Mouse (Mus musculus) forebrain, embryonic 15.5 days (tissue): ENCODE measurements at regions not wholly inside any gene's neighbourhood (a gene's known extent, or its start where the extent isn't known, plus 50 kb on each side); places are given as distances from the start of the nearest gene placed in this dataset.

Experiments
- ATAC-seq: fragments of 200-750 bp; cut with Nextera tagmentation; replicated peaks from 2 replicates; pipeline ENCODE4 v1.8.0; 2017; ENCODE audit warnings: mild to moderate bottlenecking, moderate TSS enrichment, moderate library complexity
- H3K27ac ChIP-seq: fragments of 300-500 bp; sonication (generic); replicated peaks from 2 replicates; pipeline ENCODE4 v1.5.1; 2015; ENCODE audit warnings: mild to moderate bottlenecking, inconsistent platforms
- H3K27me3 ChIP-seq: fragments of 300-500 bp; sonication (generic); 2 replicates; pipeline ENCODE4 v1.6.1; 2015; ENCODE audit warnings: inconsistent platforms
- H3K36me3 ChIP-seq: fragments of 300-500 bp; sonication (generic); 2 replicates; pipeline ENCODE4 v1.6.1; 2015; ENCODE audit warnings: mild to moderate bottlenecking, inconsistent platforms
- H3K4me1 ChIP-seq: fragments of 300-500 bp; sonication (generic); 2 replicates; pipeline ENCODE4 v1.6.1; 2015; ENCODE audit warnings: inconsistent platforms
- H3K4me2 ChIP-seq: fragments of 300-500 bp; sonication (generic); replicated peaks from 2 replicates; pipeline ENCODE4 v1.6.1; 2015; ENCODE audit warnings: mild to moderate bottlenecking, inconsistent platforms
- H3K4me3 ChIP-seq: fragments of 300-500 bp; sonication (generic); 2 replicates; pipeline ENCODE4 v1.5.1; 2015; ENCODE audit warnings: mild to moderate bottlenecking, inconsistent platforms
- H3K9ac ChIP-seq: fragments of 300-500 bp; sonication (generic); replicated peaks from 2 replicates; pipeline ENCODE4 v1.6.1; 2015; ENCODE audit warnings: mild to moderate bottlenecking, inconsistent platforms
- H3K9me3 ChIP-seq: fragments of 300-500 bp; sonication (generic); 2 replicates; pipeline ENCODE4 v1.6.1; 2016; ENCODE audit warnings: inconsistent platforms
- WGBS: fragments of 180-500 bp; shearing (Covaris S2); methylation state at CpG from one replicate; pipeline ENCODE4 v1.1.7; 2015; ENCODE audit warnings: mixed read lengths; 5-methylcytosine and 5-hydroxymethylcytosine counted together

GRCm38 (mm10) chr1:153997201-153998181 is 97.5 kb upstream of the Teddm2 start:
- H3K36me3 ChIP-seq, result no peaks in the 10 kb centered on the region
- no peak overlapping the region for H3K4me3 ChIP-seq
- 73% methylated on average over 15 of the region's 15 CpGs for WGBS
- H3K27ac ChIP-seq, result no peak overlapping the region
- no peak for ATAC-seq
- no peak overlapping the region for H3K9ac ChIP-seq
- H3K27me3 ChIP-seq, result no peaks in the 10 kb centered on the region
- H3K4me2 ChIP-seq, result no peak overlapping the region
- no peaks in the 10 kb centered on the region for H3K4me1 ChIP-seq
- no peaks in the 10 kb centered on the region for H3K9me3 ChIP-seq

GRCm38 (mm10) chr1:153999776-154000175 is 99.7 kb upstream of the Teddm2 start:
- no peak overlapping the region for H3K4me2 ChIP-seq
- WGBS, result 82% methylated on average over 6 of the region's 6 CpGs
- H3K36me3 ChIP-seq, result no peaks in the 10 kb centered on the region
- no peak for ATAC-seq
- H3K4me1 ChIP-seq, result no peaks in the 10 kb centered on the region
- H3K9me3 ChIP-seq, result no peaks in the 10 kb centered on the region
- no peak overlapping the region for H3K4me3 ChIP-seq
- H3K27me3 ChIP-seq, result no peaks in the 10 kb centered on the region
- no peak overlapping the region for H3K27ac ChIP-seq
- no peak overlapping the region for H3K9ac ChIP-seq

- H3K4me3 ChIP-seq, result no peak overlapping the region
Observed at GRCm38 (mm10) chr1:154003669-154004068, 103.6 kb upstream of the Teddm2 start.

GRCm38 (mm10) chr1:154004647-154005046 is 104.6 kb upstream of the Teddm2 start:
- 96% methylated on average over 4 of the region's 4 CpGs for WGBS
- H3K4me3 ChIP-seq, result no peak overlapping the region
- no peak overlapping the region for H3K4me2 ChIP-seq
- no peaks in the 10 kb centered on the region for H3K4me1 ChIP-seq
- H3K27ac ChIP-seq, result no peak overlapping the region
- no peaks in the 10 kb centered on the region for H3K27me3 ChIP-seq
- H3K36me3 ChIP-seq, result no peaks in the 10 kb centered on the region
- no peak for ATAC-seq
- H3K9me3 ChIP-seq, result no peaks in the 10 kb centered on the region
- H3K9ac ChIP-seq, result no peak overlapping the region

More at GRCm38 (mm10) chr1:154003669-154004068, 103.6 kb upstream of the Teddm2 start:
- WGBS, result 89% methylated on average over 7 of the region's 7 CpGs
- Histone ChIP-seq H3K27ac (no peak overlapping the region), H3K4me1 (no peaks in the 10 kb centered on the region), H3K36me3 (no peaks in the 10 kb centered on the region), H3K4me2 (no peak overlapping the region), H3K9me3 (no peaks in the 10 kb centered on the region), H3K27me3 (no peaks in the 10 kb centered on the region), H3K9ac (no peak overlapping the region)
- no peak for ATAC-seq

- no peaks in the 10 kb centered on the region for H3K4me1 ChIP-seq
- no peaks in the 10 kb centered on the region for H3K27me3 ChIP-seq
- 93% methylated on average over 13 of the region's 13 CpGs for WGBS
- H3K9ac ChIP-seq, result no peak overlapping the region
- no peaks in the 10 kb centered on the region for H3K36me3 ChIP-seq
- no peak overlapping the region for H3K4me3 ChIP-seq
- H3K4me2 ChIP-seq, result no peak overlapping the region
- H3K9me3 ChIP-seq, result no peaks in the 10 kb centered on the region
- no peak overlapping the region for H3K27ac ChIP-seq
- ATAC-seq, result no peak
Observed at GRCm38 (mm10) chr1:154006055-154006454, 106.0 kb upstream of the Teddm2 start.

GRCm38 (mm10) chr1:154007440-154007839 is 107.4 kb upstream of the Teddm2 start:
- H3K27ac ChIP-seq, result no peak overlapping the region
- no peaks in the 10 kb centered on the region for H3K27me3 ChIP-seq
- ATAC-seq, result no peak
- H3K9me3 ChIP-seq, result no peaks in the 10 kb centered on the region
- no peaks in the 10 kb centered on the region for H3K4me1 ChIP-seq
- H3K36me3 ChIP-seq, result no peaks in the 10 kb centered on the region
- no peak overlapping the region for H3K4me2 ChIP-seq
- H3K9ac ChIP-seq, result no peak overlapping the region
- WGBS, result 93% methylated on average over 3 of the region's 3 CpGs
- no peak overlapping the region for H3K4me3 ChIP-seq

GRCm38 (mm10) chr1:154008593-154009310 is 108.7 kb upstream of the Teddm2 start:
- no peaks in the 10 kb centered on the region for H3K9me3 ChIP-seq
- no peak overlapping the region for H3K4me3 ChIP-seq
- H3K27me3 ChIP-seq, result no peaks in the 10 kb centered on the region
- no peak overlapping the region for H3K9ac ChIP-seq
- ATAC-seq, result no peak
- H3K4me2 ChIP-seq, result no peak overlapping the region
- no peaks in the 10 kb centered on the region for H3K4me1 ChIP-seq
- H3K36me3 ChIP-seq, result no peaks in the 10 kb centered on the region
- WGBS, result 97% methylated on average over 11 of the region's 11 CpGs
- no peak overlapping the region for H3K27ac ChIP-seq

- no peaks in the 10 kb centered on the region for H3K36me3 ChIP-seq
- no peaks in the 10 kb centered on the region for H3K9me3 ChIP-seq
- WGBS, result 86% methylated on average over 4 of the region's 4 CpGs
- no peaks in the 10 kb centered on the region for H3K27me3 ChIP-seq
- no peak overlapping the region for H3K9ac ChIP-seq
- no peaks in the 10 kb centered on the region for H3K4me1 ChIP-seq
- no peak for ATAC-seq
- no peak overlapping the region for H3K4me3 ChIP-seq
- H3K27ac ChIP-seq, result no peak overlapping the region
- no peak overlapping the region for H3K4me2 ChIP-seq
Observed at GRCm38 (mm10) chr1:154010681-154011080, 110.7 kb upstream of the Teddm2 start.

- no peak overlapping the region for H3K27ac ChIP-seq
- no peak for ATAC-seq
- 71% methylated on average over 2 of the region's 2 CpGs for WGBS
Observed at GRCm38 (mm10) chr1:154016516-154016915, 116.5 kb upstream of the Teddm2 start.

GRCm38 (mm10) chr1:154018241-154018640 is 118.2 kb upstream of the Teddm2 start:
- H3K4me2 ChIP-seq, result no peak overlapping the region
- no peak overlapping the region for H3K4me3 ChIP-seq

More at GRCm38 (mm10) chr1:154016516-154016915, 116.5 kb upstream of the Teddm2 start:
- H3K9ac ChIP-seq, result no peak overlapping the region
- no peaks in the 10 kb centered on the region for H3K4me1 ChIP-seq
- no peaks in the 10 kb centered on the region for H3K27me3 ChIP-seq
- no peak overlapping the region for H3K4me3 ChIP-seq
- H3K9me3 ChIP-seq, result no peaks in the 10 kb centered on the region
- H3K36me3 ChIP-seq, result no peaks in the 10 kb centered on the region
- no peak overlapping the region for H3K4me2 ChIP-seq

GRCm38 (mm10) chr1:154024301-154024700 is 124.3 kb upstream of the Teddm2 start:
- Histone ChIP-seq H3K4me1 (no peaks in the 10 kb centered on the region), H3K4me3 (no peak overlapping the region), H3K36me3 (no peaks in the 10 kb centered on the region), H3K27me3 (no peaks in the 10 kb centered on the region), H3K9ac (no peak overlapping the region), H3K4me2 (no peak overlapping the region), H3K27ac (no peak overlapping the region), H3K9me3 (no peaks in the 10 kb centered on the region)
- no peak for ATAC-seq
- 92% methylated on average over 3 of the region's 3 CpGs for WGBS

More at GRCm38 (mm10) chr1:154018241-154018640, 118.2 kb upstream of the Teddm2 start:
- Histone ChIP-seq H3K27me3 (no peaks in the 10 kb centered on the region), H3K36me3 (no peaks in the 10 kb centered on the region), H3K4me1 (no peaks in the 10 kb centered on the region), H3K27ac (no peak overlapping the region), H3K9me3 (no peaks in the 10 kb centered on the region), H3K9ac (no peak overlapping the region)
- 82% methylated on average over 6 of the region's 6 CpGs for WGBS
- no peak for ATAC-seq

GRCm38 (mm10) chr1:154027303-154027702 is 127.3 kb upstream of the Teddm2 start:
- WGBS, result 88% methylated on average over 4 of the region's 4 CpGs
- H3K9me3 ChIP-seq, result no peaks in the 10 kb centered on the region
- no peak overlapping the region for H3K9ac ChIP-seq
- no peaks in the 10 kb centered on the region for H3K4me1 ChIP-seq
- H3K4me3 ChIP-seq, result no peak overlapping the region
- H3K27ac ChIP-seq, result no peak overlapping the region
- H3K36me3 ChIP-seq, result no peaks in the 10 kb centered on the region
- ATAC-seq, result no peak
- H3K27me3 ChIP-seq, result no peaks in the 10 kb centered on the region
- no peak overlapping the region for H3K4me2 ChIP-seq
